Comparison of ENCODE assay signal across 9 mouse cellular contexts in genomic region chr4:142083762-142084130, GRCm38 (mm10). TPM values are rescaled to one million over a fixed set of nuclear protein-coding genes. Genes with fewer than 3 reads are reported as not detected.
DNase-seq lines count a peak whose midpoint lies in the region; ATAC-seq and TF ChIP-seq lines count a peak whose summit lies in the region.
"Had no signal": no experiment of that assay in that cellular context is flagged by ENCODE, and none has a peak within 500 bp of the region (broad histone marks: within the 10 kb centered on the region; RNA-seq: fewer than 3 reads in every experiment).

No protein-coding gene starts in this region.

- peak; percentile 35 for DNase-seq in layer of hippocampus, adult 11-12 months (ENCODE audit: low spot score)
- DNase-seq in layer of hippocampus, adult 9-10 months (ENCODE audit: low spot score) = no peak
- peak; percentile 87 for DNase-seq in cerebellum, adult 9-10 months
- peak; percentile 74 for DNase-seq in gastrocnemius, postnatal 10 days
- peak; percentile 58 for DNase-seq in hindbrain, embryonic 14.5 days (ENCODE audit: low spot score)
- DNase-seq in liver = peak; percentile 74
- peak; percentile 93 for DNase-seq in stomach, postnatal 0 days (ENCODE audit: low spot score)

- H3K9ac ChIP-seq in hindbrain, embryonic 14.5 days = peak overlapping the region; percentile 56
- peak overlapping the region; percentile 70 for H3K9ac ChIP-seq in midbrain, embryonic 13.5 days (replicated peaks)
- peak overlapping the region; percentile 78 for H3K9ac ChIP-seq in stomach, postnatal 0 days (ENCODE audit: low read length)

- no peak for TF ChIP-seq EP300 in stomach, postnatal 0 days (optimal IDR thresholded peaks at IDR 0.05)

- H3K4me3 ChIP-seq in hindbrain, embryonic 14.5 days (replicated peaks; ENCODE audit: low read length) = peak overlapping the region; percentile 48
- H3K4me3 ChIP-seq in midbrain, embryonic 13.5 days (replicated peaks) = peak overlapping the region; percentile 65
- peak overlapping the region; percentile 75 for H3K4me3 ChIP-seq in stomach, postnatal 0 days (ENCODE audit: low read depth, low read length)

- peak overlapping the region; percentile 86 for H3K4me2 ChIP-seq in hindbrain, embryonic 14.5 days (replicated peaks)
- H3K4me2 ChIP-seq in midbrain, embryonic 13.5 days (replicated peaks) = peak overlapping the region; percentile 96
- peak overlapping the region; percentile 92 for H3K4me2 ChIP-seq in stomach, postnatal 0 days (replicated peaks; ENCODE audit: low read depth)

- TF ChIP-seq CTCF in stomach, postnatal 0 days (IDR thresholded peaks at IDR 0.05; ENCODE audit: low read depth) = peak; percentile 80

- H3K36me3 ChIP-seq in hindbrain, embryonic 14.5 days (replicated peaks; ENCODE audit: control insufficient read depth, insufficient read depth) = no peaks in the 10 kb centered on the region
- no peaks in the 10 kb centered on the region for H3K36me3 ChIP-seq in midbrain, embryonic 13.5 days
- H3K36me3 ChIP-seq in stomach, postnatal 0 days (ENCODE audit: control insufficient read depth, insufficient read depth, low read length) = no peaks in the 10 kb centered on the region

- ATAC-seq in hindbrain, embryonic 14.5 days (ENCODE audit: low FRiP score) = peak; percentile 44; the same call in 1 of the 2 replicates
- ATAC-seq in midbrain, embryonic 13.5 days = peak; percentile 59
- ATAC-seq in stomach, postnatal 0 days (ENCODE audit: low FRiP score, low TSS enrichment) = peak; percentile 83

- H3K27me3 ChIP-seq in hindbrain, embryonic 14.5 days (ENCODE audit: control insufficient read depth, insufficient read depth, low read length) = peaks cover 28% of the 10 kb centered on the region
- H3K27me3 ChIP-seq in midbrain, embryonic 13.5 days = peaks cover 53% of the 10 kb centered on the region
- H3K27me3 ChIP-seq in stomach, postnatal 0 days (ENCODE audit: control insufficient read depth, insufficient read depth, low read length) = no peaks in the 10 kb centered on the region

- H3K27ac ChIP-seq in hindbrain, embryonic 14.5 days = no peak overlapping the region
- H3K27ac ChIP-seq in midbrain, embryonic 13.5 days = no peak overlapping the region
- peak overlapping the region; percentile 97 for H3K27ac ChIP-seq in stomach, postnatal 0 days (replicated peaks)

- H3K9me3 ChIP-seq in hindbrain, embryonic 14.5 days (ENCODE audit: control insufficient read depth, low read length) = no peaks in the 10 kb centered on the region
- H3K9me3 ChIP-seq in midbrain, embryonic 13.5 days = no peaks in the 10 kb centered on the region
- no peaks in the 10 kb centered on the region for H3K9me3 ChIP-seq in stomach, postnatal 0 days (ENCODE audit: control insufficient read depth, low read length)

- under 1% methylated on average over 23 of the region's 29 CpGs for WGBS in hindbrain, embryonic 14.5 days
- WGBS in midbrain, embryonic 13.5 days = under 1% methylated on average over 25 of the region's 29 CpGs
- WGBS in stomach, postnatal 0 days = 1% methylated on average over 26 of the region's 29 CpGs

- peaks cover 7% of the 10 kb centered on the region; the same call in 1 of the 2 replicates for H3K4me1 ChIP-seq in hindbrain, embryonic 14.5 days (replicated peaks; ENCODE audit: control insufficient read depth, insufficient read depth, low read length)
- peaks cover 35% of the 10 kb centered on the region for H3K4me1 ChIP-seq in midbrain, embryonic 13.5 days (replicated peaks)
- H3K4me1 ChIP-seq in stomach, postnatal 0 days (replicated peaks; ENCODE audit: control insufficient read depth, insufficient read depth) = peaks cover 4% of the 10 kb centered on the region

RNA-seq across cellular contexts. Expression of gene Tmem51, which starts 0.4 kb away (rescaled TPM):
- 1 to 10 TPM; 4.3 to 4.9 TPM for total RNA-seq in gastrocnemius, postnatal 10 days (2021)
- 6.5 and 6.6 TPM in 2 replicates for polyA plus RNA-seq in hindbrain, embryonic 14.5 days (2014; fragmentation: Nextera tagmentation; extraction: Ambion mirVana)
- 5.7 and 6.4 TPM in 2 replicates for polyA plus RNA-seq in midbrain, embryonic 13.5 days (2015; fragmentation: Nextera tagmentation; extraction: Ambion mirVana)
- polyA plus RNA-seq in stomach, postnatal 0 days (2015; fragmentation: Nextera tagmentation; extraction: Ambion mirVana) = 79.0 and 90.0 TPM in 2 replicates
- polyA plus RNA-seq: C2C12 had no signal

Comparison
In these comparisons a context has a peak if more than half of its experiments do, and no peak if none do; other contexts are left out.
1. RNA of gene Tmem51, which starts 0.4 kb away (polyA plus RNA-seq): 79.0 to 90.0 TPM in stomach, postnatal 0 days; 6.5 to 6.6 TPM in hindbrain, embryonic 14.5 days and 5.7 to 6.4 TPM in midbrain, embryonic 13.5 days; every median in the first group is over 10 times any median in the second.
2. Peak in every context shown above with its lines, with median percentiles within 50 percentile points of each other: ATAC-seq, H3K4me2 ChIP-seq, H3K4me3 ChIP-seq and H3K9ac ChIP-seq.